Mouse (Mus musculus): ENCODE data around the gene Gm281. TPM values are rescaled to one million over a fixed set of nuclear protein-coding genes. Genes with fewer than 3 reads are reported as not detected.

Gene Gm281
- total and polyA plus RNA-seq, 3 experiments = 0.18 TPM; not detected in 2

DNA sequence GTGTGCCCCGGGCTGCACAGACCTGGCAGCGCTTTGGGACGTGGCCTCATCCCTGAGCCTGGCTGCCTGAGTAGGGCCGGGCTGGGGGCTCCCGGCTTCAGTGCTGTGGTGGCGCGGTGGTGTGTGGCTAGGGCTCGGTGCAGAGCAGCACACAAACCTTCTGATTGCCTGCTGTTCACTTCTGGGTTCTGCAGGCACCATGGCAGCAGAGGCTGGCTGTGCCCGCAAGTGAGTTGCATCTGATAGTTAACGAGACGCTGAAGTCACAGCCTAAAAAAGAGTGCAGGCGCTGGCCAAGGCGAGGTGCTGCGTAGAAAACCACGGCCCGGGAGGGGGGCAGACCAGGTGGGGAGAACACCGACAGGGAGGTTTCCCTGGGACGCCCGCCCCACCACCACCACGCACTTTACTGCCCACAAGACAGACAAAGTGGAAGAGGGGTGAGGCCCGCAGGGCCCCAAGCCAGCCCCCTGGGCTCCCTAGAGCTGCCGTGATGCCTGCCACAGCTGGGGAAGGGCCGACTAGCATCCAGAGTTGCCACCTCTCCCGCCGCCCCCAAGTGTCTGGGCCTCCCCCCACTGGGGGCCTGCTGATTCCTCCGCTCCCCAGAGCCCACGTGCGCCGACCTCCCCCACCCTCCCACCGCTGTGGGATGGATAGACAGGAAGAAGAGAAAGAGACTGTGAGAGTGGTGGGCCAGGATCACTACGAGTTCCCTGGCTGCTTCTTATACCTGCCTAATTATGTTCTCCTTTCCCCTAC lies 19.2 kb upstream of the Gm281 start:
- WGBS = 22% methylated on average over 31 of the region's 31 CpGs
- no peak overlapping the region for H3K27ac ChIP-seq
- TF ChIP-seq EP300 (IDR thresholded peaks at IDR 0.05; ENCODE audit: insufficient read depth, low read depth, low read length) = no peak
- TF ChIP-seq CTCF (IDR thresholded peaks at IDR 0.05) = no peak
- TF ChIP-seq POLR2A (IDR thresholded peaks at IDR 0.05; ENCODE audit: insufficient read depth, low read depth, low read length) = no peak
- no peaks in the 10 kb centered on the region for H3K36me3 ChIP-seq (ENCODE audit: control insufficient read depth, insufficient read depth, low read length)
- no peaks in the 10 kb centered on the region for H3K4me1 ChIP-seq (ENCODE audit: control insufficient read depth, insufficient read depth, low read length)
- no peaks in the 10 kb centered on the region for H3K79me2 ChIP-seq (replicated peaks; ENCODE audit: control insufficient read depth, insufficient read depth, low read length)
- peak overlapping the region; percentile 42 for H3K9ac ChIP-seq (ENCODE audit: low read depth, low read length)
- DNase-seq = no peak
- no peak overlapping the region for H3K4me3 ChIP-seq
- no peaks in the 10 kb centered on the region for H3K27me3 ChIP-seq (ENCODE audit: control insufficient read depth, insufficient read depth, low read length)
- intact Hi-C loops (cut with DNase I) = no loop called here

DNA sequence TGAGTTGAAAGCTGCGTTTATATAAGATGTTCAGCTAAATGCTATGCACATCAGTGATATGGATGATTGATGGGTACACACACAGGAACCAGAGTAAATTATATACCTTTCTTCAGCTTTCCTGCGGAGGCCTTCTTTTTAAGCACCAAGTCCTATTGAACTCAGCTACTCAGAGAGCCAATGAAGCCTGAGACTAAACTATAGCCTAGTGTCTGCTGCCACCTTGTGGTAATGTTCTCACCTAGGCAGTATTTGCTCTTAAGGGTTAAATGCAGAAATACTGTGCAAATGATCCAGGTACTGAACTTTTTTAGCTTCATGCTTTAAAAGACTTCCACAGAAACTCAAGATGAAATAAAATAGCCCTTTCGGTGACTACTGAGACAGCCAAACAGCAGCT lies 3.4 kb upstream of the Gm281 start:
- intact Hi-C loops (cut with DNase I) = loop anchor here (5.0 kb wide), 1 partner anchor 560 kb away; no protein-coding TSS in a partner anchor

DNA sequence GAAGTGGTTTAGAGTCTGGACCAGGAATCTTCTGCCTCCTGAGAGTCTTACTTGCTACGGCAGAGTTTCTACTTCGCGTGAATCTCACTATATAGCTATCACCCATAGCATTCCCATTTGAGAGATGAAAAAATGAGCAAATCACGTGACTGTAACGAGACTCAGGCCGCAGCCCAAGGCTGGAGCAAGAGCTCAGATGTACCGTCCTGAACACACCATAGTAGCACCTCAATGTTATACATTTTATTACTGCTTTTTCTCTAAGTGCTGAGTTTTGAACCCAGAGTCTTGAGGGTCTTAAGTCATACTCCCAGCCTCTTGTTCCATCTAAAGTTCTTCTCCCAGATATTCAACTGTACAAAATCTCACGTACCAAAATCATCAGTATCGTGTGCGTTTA lies 2.9 kb upstream of the Gm281 start:
- no peak overlapping the region for H3K27ac ChIP-seq
- H3K27me3 ChIP-seq (ENCODE audit: control insufficient read depth, insufficient read depth, low read length) = no peaks in the 10 kb centered on the region
- no peaks in the 10 kb centered on the region for H3K36me3 ChIP-seq (ENCODE audit: control insufficient read depth, insufficient read depth, low read length)
- H3K4me1 ChIP-seq (ENCODE audit: control insufficient read depth, insufficient read depth, low read length) = no peaks in the 10 kb centered on the region
- no peak for TF ChIP-seq POLR2A (IDR thresholded peaks at IDR 0.05; ENCODE audit: insufficient read depth, low read depth, low read length)
- TF ChIP-seq CTCF (IDR thresholded peaks at IDR 0.05) = no peak
- no peak for TF ChIP-seq EP300 (IDR thresholded peaks at IDR 0.05; ENCODE audit: insufficient read depth, low read depth, low read length)
- intact Hi-C loops (cut with DNase I) = loop anchor here (5.0 kb wide), 1 partner anchor 560 kb away; no protein-coding TSS in a partner anchor
- H3K4me3 ChIP-seq = no peak overlapping the region
- 82% methylated on average over 10 of the region's 10 CpGs for WGBS
- no peaks in the 10 kb centered on the region for H3K79me2 ChIP-seq (replicated peaks; ENCODE audit: control insufficient read depth, insufficient read depth, low read length)
- no peak for DNase-seq
- no peak overlapping the region for H3K9ac ChIP-seq (ENCODE audit: low read depth, low read length)

More for the DNA sequence above, 3.4 kb upstream of the Gm281 start:
- Histone ChIP-seq H3K4me1 (ENCODE audit: control insufficient read depth, insufficient read depth, low read length) (no peaks in the 10 kb centered on the region), H3K27me3 (ENCODE audit: control insufficient read depth, insufficient read depth, low read length) (no peaks in the 10 kb centered on the region), H3K36me3 (ENCODE audit: control insufficient read depth, insufficient read depth, low read length) (no peaks in the 10 kb centered on the region), H3K79me2 (replicated peaks; ENCODE audit: control insufficient read depth, insufficient read depth, low read length) (no peaks in the 10 kb centered on the region), H3K9ac (ENCODE audit: low read depth, low read length) (no peak overlapping the region), H3K27ac (no peak overlapping the region), H3K4me3 (no peak overlapping the region)
- TF ChIP-seq CTCF (IDR thresholded peaks at IDR 0.05) (peak; percentile 79), EP300 (IDR thresholded peaks at IDR 0.05; ENCODE audit: insufficient read depth, low read depth, low read length) (no peak)
- DNase-seq = no peak
- 44% methylated on average over 3 of the region's 3 CpGs for WGBS

DNA sequence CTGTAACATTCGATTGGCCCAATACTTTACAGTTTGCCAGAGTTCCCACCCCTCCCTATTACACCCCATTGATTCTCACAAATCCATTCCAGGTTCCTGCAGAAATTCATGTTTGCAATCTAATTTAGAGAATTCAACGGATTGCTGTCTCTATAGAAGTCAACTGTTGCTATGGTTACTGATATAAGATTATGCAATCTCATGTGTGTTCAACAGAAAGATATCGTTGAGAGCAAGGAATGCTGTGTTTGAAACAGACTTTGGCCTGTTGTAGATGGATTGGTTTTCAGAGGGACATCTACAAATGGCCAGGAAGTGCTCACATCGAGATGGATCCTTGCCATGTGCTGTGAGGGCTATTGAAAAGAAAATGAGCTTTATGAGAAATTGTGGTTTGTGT lies 929 bp upstream of the Gm281 start:
- no peaks in the 10 kb centered on the region for H3K27me3 ChIP-seq (ENCODE audit: control insufficient read depth, insufficient read depth, low read length)
- TF ChIP-seq POLR2A (IDR thresholded peaks at IDR 0.05; ENCODE audit: insufficient read depth, low read depth, low read length) (no peak), CTCF (IDR thresholded peaks at IDR 0.05) (no peak), EP300 (IDR thresholded peaks at IDR 0.05; ENCODE audit: insufficient read depth, low read depth, low read length) (no peak)
- no peak overlapping the region for H3K4me3 ChIP-seq
- H3K9ac ChIP-seq (ENCODE audit: low read depth, low read length) = no peak overlapping the region
- H3K27ac ChIP-seq = no peak overlapping the region
- no peaks in the 10 kb centered on the region for H3K36me3 ChIP-seq (ENCODE audit: control insufficient read depth, insufficient read depth, low read length)
- intact Hi-C loops (cut with DNase I) = loop anchor here (5.0 kb wide), 1 partner anchor 558 kb away; no protein-coding TSS in a partner anchor
- no peaks in the 10 kb centered on the region for H3K79me2 ChIP-seq (replicated peaks; ENCODE audit: control insufficient read depth, insufficient read depth, low read length)
- DNase-seq = no peak
- H3K4me1 ChIP-seq (ENCODE audit: control insufficient read depth, insufficient read depth, low read length) = no peaks in the 10 kb centered on the region
- WGBS = 63% methylated on average over 4 of the region's 4 CpGs

DNA sequence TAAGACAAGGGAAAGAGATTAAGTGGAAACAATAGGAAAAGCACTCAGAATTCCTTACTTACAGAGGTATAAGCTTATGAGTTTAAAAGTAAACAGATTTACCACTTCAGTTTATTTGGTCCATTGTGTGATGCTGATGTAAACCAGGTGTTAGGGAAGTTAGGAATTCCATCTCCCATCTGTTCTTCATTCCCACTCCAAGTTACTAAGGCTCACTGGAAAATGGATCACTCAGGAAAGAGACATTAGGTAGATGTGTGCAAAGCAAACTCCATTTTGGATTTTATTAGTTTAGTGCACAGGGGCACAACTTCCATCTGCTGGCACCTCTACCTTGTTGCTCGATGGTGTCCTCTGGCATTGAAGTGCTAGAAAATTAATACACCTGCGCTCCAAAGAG lies 4.1 kb downstream of the Gm281 start:
- Histone ChIP-seq H3K4me3 (no peak overlapping the region), H3K36me3 (ENCODE audit: control insufficient read depth, insufficient read depth, low read length) (no peaks in the 10 kb centered on the region), H3K4me1 (ENCODE audit: control insufficient read depth, insufficient read depth, low read length) (no peaks in the 10 kb centered on the region), H3K27me3 (ENCODE audit: control insufficient read depth, insufficient read depth, low read length) (no peaks in the 10 kb centered on the region), H3K79me2 (replicated peaks; ENCODE audit: control insufficient read depth, insufficient read depth, low read length) (no peaks in the 10 kb centered on the region), H3K9ac (ENCODE audit: low read depth, low read length) (no peak overlapping the region), H3K27ac (no peak overlapping the region)
- no peak for DNase-seq
- intact Hi-C loops (cut with DNase I) = no loop called here
- TF ChIP-seq POLR2A (IDR thresholded peaks at IDR 0.05; ENCODE audit: insufficient read depth, low read depth, low read length) (no peak), EP300 (IDR thresholded peaks at IDR 0.05; ENCODE audit: insufficient read depth, low read depth, low read length) (no peak), CTCF (IDR thresholded peaks at IDR 0.05) (no peak)
- 86% methylated on average over 2 of the region's 2 CpGs for WGBS

DNA sequence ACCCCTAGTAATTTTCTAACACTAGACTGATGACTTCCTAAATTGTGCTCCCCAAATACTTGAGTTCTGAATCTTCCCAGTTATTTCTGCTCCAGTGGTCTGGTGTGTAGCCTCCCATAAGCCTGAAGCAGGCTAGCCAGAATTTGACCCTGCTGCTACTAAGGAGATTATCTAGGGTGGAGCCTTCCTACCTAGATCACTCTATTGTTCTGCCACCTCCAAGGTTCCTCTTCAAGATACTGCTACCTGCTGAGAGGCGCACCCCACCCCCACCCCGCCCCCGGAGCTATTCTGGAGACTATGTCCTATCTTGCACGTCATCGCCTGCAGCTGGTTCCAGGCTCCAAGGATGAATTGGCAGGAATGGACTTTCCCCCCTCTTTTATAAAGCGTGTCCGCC lies 7.1 kb downstream of the Gm281 start:
- WGBS = 71% methylated on average over 7 of the region's 7 CpGs
- DNase-seq = no peak
- no peak for TF ChIP-seq EP300 (IDR thresholded peaks at IDR 0.05; ENCODE audit: insufficient read depth, low read depth, low read length)
- no peak for TF ChIP-seq POLR2A (IDR thresholded peaks at IDR 0.05; ENCODE audit: insufficient read depth, low read depth, low read length)
- TF ChIP-seq CTCF (IDR thresholded peaks at IDR 0.05) = no peak
- Histone ChIP-seq H3K4me1 (ENCODE audit: control insufficient read depth, insufficient read depth, low read length) (no peaks in the 10 kb centered on the region), H3K4me3 (no peak overlapping the region), H3K27ac (no peak overlapping the region), H3K27me3 (ENCODE audit: control insufficient read depth, insufficient read depth, low read length) (no peaks in the 10 kb centered on the region), H3K79me2 (replicated peaks; ENCODE audit: control insufficient read depth, insufficient read depth, low read length) (no peaks in the 10 kb centered on the region), H3K36me3 (ENCODE audit: control insufficient read depth, insufficient read depth, low read length) (no peaks in the 10 kb centered on the region), H3K9ac (ENCODE audit: low read depth, low read length) (no peak overlapping the region)
- intact Hi-C loops (cut with DNase I) = no loop called here

All from heart, adult 2 months (tissue).